Mouse (Mus musculus): ENCODE data around the gene Sbpl.

DNA sequence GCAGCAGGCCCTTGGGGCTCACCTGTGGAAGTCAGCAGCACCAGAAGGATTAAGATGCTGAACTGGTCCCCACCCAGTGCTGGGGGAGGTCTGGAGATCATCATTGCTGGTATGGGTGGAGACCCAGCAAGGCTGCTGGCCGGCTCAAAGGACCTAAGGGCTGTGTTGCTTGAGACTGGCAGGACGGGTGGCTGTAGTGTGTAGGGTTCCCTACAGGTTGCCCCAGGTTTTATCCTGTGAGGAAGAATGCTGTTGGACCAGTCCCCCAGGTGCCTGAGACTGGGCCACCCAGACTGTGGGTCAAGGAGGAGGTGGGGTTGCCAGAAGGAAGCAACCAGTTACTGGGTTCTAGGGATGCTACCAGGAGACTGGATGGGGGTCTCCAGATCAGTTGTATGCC is 42.8 kb upstream of the Sbpl start, which contains the start of gene Prss22:
- TF ChIP-seq POLR2A (IDR thresholded peaks at IDR 0.05; ENCODE audit: control insufficient read depth, extremely low read depth, insufficient read depth, low read length, poor library complexity) (no peak), CTCF (IDR thresholded peaks at IDR 0.05; ENCODE audit: borderline replicate concordance, control insufficient read depth, extremely low read depth, insufficient read depth, low read length, poor library complexity) (no peak)

Data from thymus, adult 2 months (tissue).